Mouse (Mus musculus) lung, postnatal 25 days (tissue): ENCODE measurements around the gene Gabpb1.
"Not testable (repeated sequence)": the region's sequence is repeated elsewhere in the genome, so short reads cannot be mapped to it uniquely, and the experiment has no call there.

Source experiments
- DNase-seq: peaks from one replicate; pipeline ENCODE4 v3.0.0; 2022; ENCODE audit warnings: low spot score

Gene Gabpb1

GRCm38 (mm10) chr2:126640298-126640697 is 35.8 kb downstream of the Gabpb1 start:
- no peak for DNase-seq

GRCm38 (mm10) chr2:126635939-126636823 is 40.0 kb downstream of the Gabpb1 start:
- peak; percentile 56 for DNase-seq

DNA sequence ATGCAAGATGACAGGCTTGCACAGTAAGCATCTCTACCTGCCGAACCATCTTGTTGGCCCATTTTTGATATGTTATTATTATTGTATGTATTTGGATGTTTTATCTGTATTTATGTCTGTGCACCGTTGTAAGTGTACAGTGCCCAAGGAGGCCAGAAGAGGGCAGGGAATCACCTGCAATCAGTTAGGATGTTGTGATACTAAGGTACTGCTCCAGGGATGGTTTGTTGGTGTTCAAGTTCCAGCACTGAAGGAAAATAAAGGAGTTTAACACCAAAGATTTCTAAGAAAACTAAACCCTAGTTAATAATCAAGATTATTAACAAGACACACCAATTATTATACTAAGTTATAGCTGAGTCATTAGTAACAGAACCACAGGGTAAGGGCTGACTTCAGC is 43.0 kb downstream of the Gabpb1 start:
- no peak for DNase-seq

DNA sequence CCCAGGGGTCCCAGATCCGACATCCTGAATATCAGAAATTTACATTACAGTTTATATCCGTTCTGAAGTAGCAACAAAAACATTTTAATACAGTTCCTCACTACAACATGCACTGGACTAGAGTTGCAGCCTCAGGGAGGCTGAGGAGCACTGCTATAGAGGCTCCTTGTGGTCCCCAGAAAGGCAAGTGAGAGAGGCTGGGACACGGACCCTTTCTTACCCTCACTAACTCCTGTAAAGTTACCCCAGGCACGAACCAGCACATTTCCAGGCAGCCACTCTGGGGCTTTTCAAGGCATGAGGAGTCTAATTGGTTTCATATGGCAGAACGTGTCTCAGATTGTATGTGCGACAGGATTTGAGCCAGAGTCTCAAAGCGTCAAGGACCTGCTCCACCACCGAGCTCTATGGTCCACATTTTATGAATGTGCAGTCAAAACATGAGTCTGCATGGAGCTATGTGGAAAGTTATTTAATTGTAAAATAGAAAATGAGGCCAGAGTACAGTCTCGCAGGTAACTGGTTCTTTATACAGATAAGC is 47.6 kb downstream of the Gabpb1 start:
- DNase-seq, result no peak

DNA sequence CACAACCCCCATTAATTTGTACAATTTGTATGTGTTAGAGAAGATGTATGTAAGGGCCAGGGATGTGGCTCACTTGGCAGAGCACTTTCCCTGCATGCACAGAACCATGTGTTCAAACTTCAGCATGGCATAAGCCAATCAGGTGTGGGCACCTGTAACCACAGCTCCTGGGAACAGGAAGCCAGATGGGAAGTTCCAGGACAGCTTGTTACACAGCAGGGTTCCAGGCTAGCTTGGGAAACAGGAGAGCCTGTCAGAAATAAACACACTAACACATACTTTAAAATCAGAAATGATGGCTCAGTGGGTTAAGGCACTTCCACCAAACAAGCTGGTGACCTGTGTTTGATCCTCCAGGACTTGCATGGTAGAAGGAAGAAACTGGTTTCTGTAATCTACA is 53.0 kb downstream of the Gabpb1 start:
- DNase-seq, result no peak

DNA sequence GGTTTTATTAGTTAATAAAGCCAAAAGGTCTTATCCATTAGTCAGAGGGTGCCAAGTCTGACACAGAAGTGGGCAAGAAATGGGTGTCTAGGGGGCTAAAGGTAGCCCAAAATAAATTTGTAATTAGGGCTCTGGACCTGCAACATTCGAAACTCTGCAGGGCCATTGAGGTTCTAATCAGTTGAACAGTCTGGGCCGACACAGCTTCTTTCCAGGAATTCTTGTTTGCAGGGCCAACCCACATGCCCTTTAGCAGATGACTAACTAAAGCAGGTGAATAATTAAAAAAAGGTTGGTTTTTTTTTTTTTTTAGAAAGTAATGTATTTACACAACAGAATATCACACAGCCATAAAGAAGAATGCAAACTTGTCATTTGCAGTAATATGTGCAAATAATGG is 53.7 kb downstream of the Gabpb1 start:
- DNase-seq, result no peak

GRCm38 (mm10) chr2:126619249-126619704 is 56.9 kb downstream of the Gabpb1 start, which contains the start of gene Hdc:
TSS of gene Hdc (minus strand) at chr2:126619299.
- peak; percentile 44 for DNase-seq

DNA sequence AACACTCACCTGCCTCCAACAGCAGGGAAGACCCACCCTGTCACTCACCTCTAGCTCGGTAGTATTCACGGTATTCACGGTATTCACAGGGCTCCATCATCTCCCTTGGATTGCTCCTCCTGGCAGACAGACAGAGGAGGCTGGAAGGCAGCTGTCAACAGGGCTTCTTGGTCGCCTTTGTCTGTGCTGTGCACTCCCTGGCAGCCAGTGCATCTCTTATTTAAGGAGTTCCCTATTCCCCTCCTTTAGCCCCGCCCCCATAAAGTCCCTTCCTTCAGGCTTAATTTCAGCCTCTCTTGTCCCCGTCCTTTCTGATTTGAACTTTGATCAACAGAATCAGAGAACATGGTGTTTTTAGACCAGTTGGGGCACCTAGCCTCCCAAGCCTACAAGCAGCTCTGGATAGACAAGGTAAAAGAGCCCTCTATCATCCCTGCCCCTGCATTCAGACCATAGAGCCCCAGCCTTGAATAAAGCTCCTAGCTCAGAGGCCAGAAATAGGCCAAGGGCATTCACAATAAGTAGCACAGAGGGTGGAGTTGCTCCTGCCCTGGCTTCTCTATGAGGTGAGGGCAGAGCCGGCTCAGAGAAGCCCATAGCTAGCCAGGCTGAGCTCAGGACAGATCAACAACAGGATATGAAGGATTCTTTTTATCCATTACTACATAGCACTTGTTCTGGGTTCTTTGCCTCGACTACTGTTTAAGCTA is 57.5 kb downstream of the Gabpb1 start:
- no peak for DNase-seq

DNA sequence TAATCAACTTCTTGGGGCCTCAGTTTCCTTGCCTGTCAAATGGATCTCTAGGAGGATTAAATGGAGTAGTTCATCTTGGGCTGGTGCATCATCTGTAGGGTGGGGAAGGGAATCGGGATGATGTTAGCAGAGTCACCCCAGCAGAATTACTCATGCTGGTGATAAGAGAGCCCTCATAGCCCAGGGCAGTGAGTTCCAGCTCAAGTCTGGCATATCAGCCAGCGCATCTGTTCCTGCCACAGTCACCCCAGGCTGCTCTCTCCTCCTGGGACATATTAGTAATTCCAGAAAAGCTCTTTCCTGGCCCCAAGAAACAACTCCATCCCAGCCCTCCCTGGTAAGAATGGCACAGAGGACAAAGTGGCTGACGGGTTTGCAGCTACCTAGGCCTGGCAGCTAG is 60.8 kb downstream of the Gabpb1 start:
- no peak for DNase-seq

DNA sequence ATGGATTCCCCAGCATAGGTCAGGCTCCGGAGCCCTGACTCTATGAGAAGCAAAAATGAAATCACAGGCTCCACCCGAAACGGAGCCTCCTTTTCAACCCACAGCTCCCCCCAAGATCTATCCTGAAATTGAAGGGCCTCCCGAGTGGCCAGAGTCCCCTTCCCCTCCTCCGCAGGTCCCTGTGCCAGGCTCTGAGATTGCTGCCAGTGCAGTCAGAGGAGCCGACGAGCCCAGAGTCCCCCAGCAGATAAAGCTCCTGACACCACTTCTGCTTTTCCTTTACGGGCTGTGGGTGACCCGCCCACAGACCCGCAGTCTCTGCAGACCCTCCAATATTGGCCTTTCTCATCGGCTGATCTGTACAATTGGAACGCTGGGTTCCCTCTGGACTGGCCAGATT is 66.5 kb downstream of the Gabpb1 start:
- DNase-seq, result not testable (repeated sequence)

GRCm38 (mm10) chr2:126607553-126608203 is 68.5 kb downstream of the Gabpb1 start:
- no peak for DNase-seq

GRCm38 (mm10) chr2:126606688-126607062 is 69.5 kb downstream of the Gabpb1 start:
- DNase-seq, result no peak

DNA sequence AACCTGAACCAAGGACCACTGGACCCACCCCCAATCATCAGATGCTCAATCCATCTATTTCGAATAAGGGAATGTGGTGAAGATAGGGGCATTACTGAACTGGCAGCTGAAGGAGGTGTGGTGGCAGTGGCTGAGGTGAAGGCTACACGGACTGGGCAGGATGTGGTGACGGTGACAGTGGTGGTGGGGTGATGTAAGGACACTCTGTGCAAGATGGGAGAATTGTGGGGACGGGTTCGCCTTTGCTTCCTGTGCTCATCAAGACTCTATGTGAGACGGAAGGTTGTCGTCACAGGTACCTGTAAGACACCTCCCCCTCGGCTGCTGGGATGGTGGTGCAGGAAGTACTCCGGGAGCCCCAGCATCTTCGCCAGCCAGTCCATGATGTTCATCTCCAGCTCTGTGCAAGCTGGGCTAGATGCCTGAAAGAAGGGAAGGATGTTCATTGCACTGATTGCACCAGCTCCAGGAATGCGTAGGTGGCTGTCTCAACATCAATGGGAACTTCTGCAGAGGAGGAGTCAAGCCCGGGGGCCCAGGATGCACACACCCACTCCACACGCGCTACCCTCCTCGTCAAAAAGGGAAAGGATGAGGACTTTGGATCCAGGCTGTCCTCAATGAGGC is 70.0 kb downstream of the Gabpb1 start:
- no peak for DNase-seq

GRCm38 (mm10) chr2:126601918-126602600 is 74.1 kb downstream of the Gabpb1 start:
- DNase-seq, result no peak

- DNase-seq, result no peak
These were observed 75.6 kb downstream of the Gabpb1 start for GRCm38 (mm10) chr2:126600533-126600932.

GRCm38 (mm10) chr2:126599005-126599404 is 77.1 kb downstream of the Gabpb1 start:
- no peak for DNase-seq

- DNase-seq, result no peak
These were observed 77.8 kb downstream of the Gabpb1 start for GRCm38 (mm10) chr2:126598359-126598758.

GRCm38 (mm10) chr2:126597279-126598241 is 78.6 kb downstream of the Gabpb1 start:
- peak; percentile 56 for DNase-seq

DNA sequence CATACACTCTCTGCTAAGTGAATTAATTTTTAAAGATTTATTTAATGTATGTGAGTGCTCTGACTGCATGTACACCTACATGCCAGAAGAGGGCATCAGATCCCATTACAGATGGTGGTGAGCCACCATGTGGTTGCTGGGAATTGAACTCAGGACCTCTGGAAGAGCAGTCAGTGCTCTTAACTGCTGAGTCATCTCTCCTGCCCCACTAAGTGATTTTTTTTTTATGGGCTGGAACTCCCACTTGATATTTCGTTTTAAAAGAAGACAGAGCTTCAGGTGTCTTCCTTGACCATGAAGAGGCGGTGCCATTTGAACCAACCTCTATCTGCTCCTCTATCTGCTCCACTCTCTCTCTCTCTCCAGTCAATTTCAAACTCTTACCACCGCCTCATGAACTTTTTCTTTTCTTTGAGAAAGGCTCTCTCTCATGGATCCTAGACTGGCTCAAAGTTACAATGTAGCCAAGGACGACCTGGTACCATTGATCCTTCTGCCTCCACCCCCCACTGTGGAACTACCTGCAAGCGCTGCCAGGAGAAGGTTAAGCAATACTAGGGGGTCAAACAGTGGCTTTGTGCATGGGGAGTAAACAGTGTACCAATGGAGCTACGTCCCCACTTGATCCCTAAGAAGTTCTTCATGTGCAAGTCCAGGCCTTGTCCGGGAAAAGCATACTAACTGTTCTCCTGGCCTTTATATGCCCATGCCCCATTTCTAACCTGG is 79.6 kb downstream of the Gabpb1 start:
- no peak for DNase-seq
